Mouse (Mus musculus) frontal cortex, postnatal 10 days (tissue): Measurements from ENCODE around the gene Cand2.
"Not testable (repeated sequence)": the region's sequence is repeated elsewhere in the genome, so short reads cannot be mapped to it uniquely, and the experiment has no call there.

Experiments used
- DNase-seq, 2 experiments: peaks; one replicate each; pipeline ENCODE4 v3.0.0; 2022; ENCODE audit warnings: low spot score in 2 of 2, mixed read lengths in 1 of 2

Gene Cand2

DNA sequence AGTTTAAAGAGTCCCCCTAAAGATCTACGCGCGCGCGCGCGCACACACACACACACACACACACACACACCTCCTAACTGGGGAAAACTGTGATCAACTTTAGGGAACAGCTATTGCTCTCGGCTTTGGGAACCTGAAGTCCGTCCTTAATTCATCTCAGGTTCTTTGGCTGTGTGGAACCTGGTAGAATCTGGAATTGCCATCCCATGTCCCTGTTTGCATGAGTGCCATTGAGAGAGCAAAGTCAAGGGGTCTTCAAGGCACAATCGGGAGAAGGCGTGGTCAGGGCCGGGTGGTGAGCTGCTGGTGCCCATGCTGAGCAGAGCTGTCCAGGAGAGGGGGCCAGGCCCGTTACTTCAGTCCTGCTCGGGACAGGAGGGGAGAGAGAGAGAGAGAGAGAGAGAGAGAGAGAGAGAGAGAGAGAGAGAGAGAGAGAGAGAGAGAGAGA, 348 bp upstream of the Cand2 start:
- no peak for DNase-seq

DNA sequence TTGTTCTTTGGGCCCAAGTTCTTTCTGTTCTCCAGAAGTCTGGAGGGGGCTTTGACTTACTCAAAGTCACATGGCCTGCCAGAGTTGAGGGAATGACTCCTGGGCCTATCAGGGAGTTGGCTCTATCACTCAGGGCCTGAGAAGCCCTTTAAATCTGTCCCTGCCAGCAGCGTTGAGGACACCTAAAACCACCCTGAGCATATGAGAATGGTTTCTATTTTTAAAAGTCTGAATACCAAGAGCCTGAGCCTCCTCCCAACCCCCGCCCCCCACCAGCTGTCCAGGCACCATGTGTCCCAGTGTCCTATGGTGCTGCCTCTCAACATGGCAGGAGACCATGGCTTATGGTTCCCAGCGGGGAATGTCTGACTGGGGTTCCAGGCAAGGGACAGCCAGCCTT, 1.5 kb downstream of the Cand2 start:
- DNase-seq, result no peak

DNA sequence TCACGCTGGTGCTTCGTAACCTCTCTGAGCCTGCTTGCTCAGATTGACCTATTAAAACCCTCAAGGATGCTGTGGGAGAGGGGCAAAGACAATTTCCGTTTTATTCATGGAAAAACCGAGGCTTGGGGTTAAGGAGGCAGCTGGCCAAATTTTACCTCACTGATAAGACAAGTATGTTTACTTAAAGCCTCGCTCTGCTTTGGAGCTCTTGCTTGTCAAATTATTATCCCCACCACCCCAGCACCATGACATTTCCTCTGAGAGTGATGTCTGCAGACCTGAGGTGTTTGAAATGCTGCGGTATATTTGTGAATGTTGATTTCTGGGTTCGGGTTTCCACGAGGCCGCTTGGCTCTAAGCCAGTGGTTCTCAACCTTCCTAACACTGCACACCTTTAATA, 2.0 kb downstream of the Cand2 start:
- no peak for DNase-seq

DNA sequence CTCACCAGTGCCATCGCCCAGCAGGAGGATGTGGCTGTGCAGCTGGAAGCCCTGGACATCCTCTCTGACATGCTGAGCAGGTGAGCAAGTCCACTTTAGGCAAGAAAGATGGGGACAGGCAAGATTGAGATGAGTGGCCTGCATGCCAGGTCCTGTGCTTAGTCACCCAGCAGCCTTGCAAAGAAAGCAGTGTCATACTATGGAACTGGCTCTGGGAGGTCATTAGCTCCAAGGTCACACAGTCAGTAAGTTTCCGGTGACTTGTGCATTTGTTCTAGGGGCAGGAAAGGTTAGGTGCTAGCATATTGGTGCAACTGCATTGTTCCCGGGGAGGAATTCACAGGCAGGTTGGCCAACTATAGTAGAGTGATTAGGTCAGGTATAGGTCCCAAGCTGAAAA, 8.4 kb downstream of the Cand2 start:
- DNase-seq, result no peak

DNA sequence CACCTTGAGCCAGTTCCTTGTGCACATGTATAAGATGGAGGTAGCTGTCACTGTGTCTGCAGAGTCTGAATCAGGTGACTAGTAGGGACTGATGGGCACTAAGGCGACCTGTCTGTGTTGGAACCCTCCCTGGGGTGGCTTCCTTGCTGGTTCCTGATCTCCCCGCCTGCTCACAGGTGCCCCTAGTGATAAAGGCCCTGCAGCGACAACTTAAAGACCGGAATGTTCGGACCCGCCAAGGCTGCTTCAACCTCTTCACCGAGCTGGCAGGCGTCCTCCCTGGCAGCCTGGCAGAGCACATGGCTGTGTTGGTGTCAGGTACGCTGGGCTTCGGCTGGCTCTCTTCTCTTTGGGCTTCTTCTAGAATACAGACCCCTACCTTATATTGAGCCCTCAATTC, 16.7 kb downstream of the Cand2 start:
- no peak for DNase-seq

DNA sequence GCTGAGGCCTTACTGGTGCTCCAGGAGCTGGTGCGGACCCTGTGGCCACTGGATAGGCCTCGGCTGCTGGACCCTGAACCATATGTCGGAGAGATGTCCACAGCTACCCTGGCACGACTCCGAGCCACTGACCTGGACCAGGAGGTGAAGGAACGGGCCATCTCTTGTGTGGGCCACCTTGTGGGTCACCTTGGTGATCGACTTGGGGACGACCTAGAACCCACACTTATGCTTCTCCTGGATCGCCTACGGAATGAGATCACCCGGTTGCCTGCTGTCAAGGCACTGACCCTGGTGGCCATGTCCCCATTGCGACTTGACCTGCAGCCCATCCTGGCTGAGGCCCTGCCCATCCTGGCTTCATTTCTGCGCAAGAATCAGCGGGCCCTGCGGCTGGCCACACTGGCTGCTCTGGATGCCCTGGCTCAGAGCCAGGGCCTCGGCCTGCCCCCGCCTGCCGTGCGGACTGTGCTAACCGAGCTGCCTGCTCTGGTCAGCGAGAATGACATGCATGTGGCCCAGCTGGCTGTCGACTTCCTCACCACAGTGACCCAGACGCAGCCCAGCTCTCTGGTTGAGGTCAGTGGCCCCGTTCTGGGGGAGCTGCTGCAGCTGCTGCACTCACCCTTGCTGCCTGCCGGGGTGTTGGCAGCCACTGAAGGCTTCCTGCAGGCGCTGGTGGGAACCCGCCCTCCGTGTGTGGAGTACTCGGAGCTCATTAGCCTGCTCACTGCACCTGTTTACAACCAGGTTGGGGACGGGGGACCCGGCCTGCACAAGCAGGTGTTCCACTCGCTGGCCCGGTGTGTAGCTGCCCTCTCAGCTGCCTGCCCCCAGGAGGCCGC, 17.7 kb downstream of the Cand2 start:
- DNase-seq, result peak; percentile 26 to 31

DNA sequence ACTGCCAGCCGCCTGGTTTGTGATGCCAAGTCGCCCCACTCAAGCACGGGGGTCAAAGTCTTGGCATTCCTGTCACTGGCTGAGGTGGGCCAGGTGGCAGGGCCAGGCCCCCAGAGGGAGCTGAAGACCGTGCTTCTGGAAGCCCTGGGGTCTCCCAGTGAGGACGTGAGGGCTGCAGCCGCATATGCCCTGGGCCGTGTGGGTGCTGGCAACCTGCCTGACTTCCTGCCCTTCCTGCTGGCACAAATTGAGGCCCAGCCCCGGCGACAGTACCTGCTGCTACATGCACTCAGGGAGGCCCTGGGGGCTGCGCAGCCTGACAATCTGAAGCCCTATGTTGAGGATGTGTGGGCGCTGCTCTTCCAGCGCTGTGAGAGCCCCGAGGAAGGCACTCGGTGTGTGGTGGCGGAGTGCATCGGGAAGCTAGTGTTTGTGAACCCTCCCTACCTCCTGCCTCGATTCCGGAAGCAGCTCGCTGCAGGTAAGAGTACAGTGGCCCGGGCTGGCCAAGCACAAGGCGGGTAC, 18.4 kb downstream of the Cand2 start:
- no peak for DNase-seq

DNA sequence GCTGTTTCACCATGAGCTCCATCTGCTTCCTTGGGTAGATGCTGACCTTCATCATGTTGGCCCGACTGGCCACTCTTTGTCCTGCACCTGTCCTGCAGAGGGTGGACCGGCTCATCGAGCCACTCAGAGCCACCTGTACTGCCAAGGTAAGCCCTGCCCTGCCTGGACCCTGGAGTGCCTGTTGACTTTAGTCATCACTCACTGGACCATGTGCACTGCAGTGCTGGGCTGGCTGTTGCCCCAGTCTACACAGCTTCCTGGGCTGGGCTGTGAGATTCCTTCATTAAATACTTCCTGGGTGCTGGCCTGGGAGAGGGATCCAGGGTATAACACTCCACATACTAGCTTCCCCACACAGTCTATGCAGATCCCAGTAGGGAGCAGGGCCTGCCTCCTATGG, 27.5 kb downstream of the Cand2 start:
- DNase-seq, result no peak

DNA sequence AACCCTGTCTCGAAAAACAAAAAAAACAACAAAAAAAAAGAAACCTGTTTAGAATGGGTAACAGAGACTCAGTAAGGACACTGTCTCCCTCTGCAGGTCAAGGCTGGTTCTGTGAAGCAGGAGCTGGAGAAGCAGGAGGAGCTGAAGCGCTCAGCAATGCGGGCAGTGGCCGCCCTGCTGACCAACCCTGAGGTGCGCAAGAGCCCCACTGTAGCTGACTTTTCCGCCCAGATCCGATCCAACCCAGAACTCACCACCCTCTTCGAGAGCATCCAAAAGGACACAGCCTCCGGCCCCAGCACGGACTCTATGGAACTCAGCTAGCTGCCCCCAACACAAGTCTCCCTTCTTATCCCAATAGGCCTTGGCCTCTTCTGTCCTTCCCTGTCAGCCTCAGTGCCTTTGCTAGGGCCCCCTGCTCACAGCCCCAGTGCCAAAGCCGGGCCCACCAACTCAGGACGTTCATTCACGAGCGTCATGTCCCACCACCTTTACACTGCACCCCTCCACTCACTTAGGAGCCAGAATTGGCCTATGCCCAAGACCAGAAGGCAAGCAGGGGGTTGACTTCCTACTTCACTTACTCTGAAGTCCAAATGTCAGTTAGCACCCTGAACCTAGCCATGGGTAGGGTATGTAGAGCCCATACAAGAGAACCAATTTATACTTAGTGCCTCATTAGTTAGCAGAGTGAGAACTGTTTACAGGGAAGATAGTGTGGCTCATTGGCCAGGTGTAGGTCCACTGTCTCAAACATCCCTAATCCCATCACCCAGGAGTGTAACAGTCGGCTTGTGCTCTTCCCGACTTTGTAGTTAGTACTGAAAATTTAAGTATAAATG, 29.4 kb downstream of the Cand2 start:
- DNase-seq, result peak; percentile 55 to 73

DNA sequence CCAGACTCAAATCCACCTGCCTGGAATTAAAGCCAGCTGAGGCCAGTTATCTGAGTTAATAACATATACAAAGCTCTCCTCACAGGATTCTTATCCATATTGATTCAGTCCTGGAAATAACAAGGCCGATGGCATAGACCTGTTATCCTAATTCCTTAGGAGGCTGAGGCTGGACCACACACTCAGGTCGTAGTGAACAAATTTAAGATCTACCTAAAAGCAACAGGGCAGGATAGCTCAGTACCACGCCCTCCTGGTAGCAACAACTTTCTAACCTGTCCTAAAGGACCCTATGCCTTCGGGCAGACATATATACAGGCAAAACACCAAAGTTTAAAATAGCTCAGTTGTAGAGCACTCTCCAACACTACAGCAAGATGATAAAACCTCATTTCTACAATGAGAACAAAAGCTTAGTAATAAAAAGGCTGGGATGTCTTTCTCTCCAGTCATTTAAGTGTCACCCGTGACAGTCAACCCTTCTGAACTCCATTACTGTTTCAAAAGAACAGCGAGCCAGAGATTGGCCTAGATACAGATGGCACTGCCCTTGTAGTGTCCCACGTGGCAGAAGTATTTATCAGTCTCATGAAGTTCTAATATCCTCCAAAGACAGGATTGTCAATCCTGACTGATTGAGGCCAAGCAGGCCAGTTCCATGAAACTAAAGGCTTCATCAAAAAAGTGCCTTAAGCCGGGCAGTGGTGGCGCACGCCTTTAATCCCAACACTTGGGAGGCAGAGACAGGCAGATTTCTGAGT, 30.3 kb downstream of the Cand2 start:
- no peak for DNase-seq

DNA sequence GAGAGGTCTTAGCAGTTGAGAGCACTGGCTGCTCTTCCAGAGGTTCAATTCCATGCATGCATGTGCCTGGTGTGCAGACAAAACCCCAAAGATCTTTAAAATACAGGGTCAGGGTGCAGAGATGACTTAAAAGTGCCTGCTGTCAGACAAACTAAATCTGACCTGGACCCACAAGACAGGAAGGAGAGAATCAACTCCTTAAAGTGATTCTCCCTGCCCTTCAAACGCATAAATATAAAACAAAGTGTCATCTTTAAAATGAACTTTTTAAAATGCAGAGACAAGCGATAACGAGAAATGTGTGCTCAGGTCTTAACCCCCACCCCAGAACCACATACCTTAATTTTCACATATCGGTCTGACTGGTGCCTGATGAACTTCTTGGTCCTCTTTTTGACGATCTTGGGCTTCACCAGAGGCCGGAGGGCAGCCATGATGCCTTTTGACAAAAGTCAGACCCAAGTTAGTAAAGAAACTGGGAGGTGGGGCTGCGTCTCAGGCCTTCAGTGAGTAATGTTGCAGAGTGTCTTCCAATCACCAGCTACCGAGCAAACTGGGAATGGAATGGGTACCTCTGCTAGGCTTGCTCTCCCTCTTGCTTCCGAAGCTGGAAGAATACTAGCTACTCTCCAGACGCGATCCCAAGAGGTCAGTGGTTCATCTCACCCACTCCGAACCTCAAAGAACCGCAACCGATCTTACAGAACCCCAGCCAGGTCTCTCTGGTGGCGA, 33.3 kb downstream of the Cand2 start:
- DNase-seq, result no peak

DNA sequence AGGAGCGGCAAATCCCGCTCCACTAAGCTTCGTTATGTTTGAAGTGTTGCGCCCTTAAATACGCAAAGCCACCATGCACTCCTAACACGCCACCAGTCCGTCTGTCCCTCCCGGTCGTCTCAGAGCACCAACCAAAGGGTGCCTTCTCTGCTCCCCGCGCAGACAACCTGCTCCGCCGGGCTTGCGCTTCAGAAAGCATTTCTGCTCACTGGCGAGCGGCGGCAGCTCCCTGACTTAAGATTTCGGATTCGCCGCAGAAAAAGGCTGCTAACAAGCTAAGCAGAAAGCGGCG, 33.8 kb downstream of the Cand2 start:
- DNase-seq, result no peak

DNA sequence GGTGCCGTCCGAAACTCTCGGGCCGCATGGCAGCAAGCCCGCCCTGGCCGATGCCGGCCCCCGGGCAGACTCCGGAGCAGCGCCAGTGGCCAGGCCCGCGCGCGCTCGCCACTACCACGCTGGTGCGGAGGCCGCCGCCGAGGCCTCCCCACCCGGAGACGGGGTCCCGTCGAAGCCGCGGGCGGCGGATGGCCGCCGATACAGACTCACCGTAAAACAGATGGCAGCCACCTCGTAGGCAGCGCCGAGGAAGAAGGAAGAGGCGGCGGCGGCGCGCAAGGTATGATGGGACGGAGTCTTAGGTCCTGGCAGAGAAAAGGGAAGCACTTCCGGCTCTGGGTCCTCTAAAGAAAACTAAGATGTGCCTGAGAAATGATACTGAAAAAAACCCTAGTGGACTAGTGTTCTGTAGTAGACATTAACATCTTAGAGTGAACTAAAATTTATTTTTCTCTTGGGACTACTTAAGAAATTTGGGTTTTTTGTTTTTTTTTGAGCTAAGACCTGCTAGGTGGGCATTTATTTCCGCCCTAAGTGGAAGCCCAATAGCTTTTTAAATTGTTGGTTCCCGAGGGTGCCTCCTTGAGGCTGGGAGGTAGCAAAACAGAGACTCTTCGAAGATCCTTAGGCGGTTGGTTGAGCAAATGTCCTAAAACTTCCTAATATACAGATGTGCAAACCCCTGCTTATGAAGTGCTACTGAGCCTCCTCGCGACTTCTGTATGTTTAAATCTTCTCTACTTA, 34.3 kb downstream of the Cand2 start, which contains the start of gene Rpl32:
Gene Rpl32 (minus strand): TSS at position 260 of the 744 bp plus-strand sequence.
- DNase-seq, result peak; percentile 75 to 84

DNA sequence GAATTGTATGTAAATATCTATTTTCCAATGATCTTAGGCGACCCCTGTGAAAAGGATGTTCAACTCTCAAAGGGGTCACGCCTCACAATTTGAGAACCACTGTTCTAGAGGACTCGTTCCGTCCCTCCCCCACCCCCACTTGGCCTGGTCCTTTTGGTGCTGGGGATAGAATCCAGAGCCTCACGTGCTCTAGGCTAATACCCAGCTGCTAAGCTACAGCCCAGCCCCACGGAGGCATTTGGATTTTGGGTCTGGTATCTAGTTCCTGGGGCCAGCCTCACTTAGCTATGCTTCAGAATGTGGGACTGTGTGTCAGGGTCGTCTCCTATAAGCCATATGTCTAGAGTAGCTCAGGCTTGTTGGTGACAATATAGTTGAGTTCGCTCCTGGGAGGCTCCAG, 37.3 kb downstream of the Cand2 start:
- DNase-seq, result no peak

DNA sequence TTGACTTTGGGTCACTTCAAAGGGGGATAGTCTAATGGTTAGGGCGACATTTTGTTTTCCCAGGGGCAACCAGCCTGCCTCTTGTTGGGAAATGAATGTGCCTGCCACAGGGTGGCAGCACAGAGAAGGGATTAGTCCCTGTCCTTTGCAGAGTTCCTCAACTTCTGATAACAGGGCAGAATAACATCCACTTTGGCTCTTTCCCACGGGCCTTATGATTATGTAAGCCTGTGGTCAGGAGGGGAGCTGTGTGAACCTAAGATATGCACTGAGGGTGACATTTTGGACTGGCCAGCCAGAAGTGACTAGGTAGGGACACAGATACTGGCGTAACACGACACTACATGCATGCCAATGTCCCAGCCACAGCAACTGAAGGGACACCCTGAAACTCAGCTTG, 39.8 kb downstream of the Cand2 start:
- peak in 1 of 2 experiments; percentile 44 for DNase-seq

DNA sequence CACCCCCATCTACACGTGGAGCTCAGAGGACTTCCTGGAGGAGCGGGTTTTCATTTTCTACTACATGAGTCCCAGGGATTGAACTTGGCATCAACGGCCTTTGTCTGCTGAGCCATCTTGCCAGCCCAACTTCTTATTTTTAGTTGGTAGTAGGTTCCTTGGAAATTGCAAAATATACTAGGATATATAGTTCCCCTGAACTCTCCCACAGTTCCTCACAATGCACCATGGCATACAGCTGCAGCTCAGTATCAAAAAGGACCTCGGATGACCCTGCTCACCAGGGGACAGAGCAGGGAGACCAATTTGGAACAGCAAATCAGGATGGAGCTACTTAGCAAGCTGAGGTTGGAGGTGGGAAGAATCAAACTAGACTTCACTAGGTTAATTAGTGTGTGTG, 40.7 kb downstream of the Cand2 start:
- no peak for DNase-seq

DNA sequence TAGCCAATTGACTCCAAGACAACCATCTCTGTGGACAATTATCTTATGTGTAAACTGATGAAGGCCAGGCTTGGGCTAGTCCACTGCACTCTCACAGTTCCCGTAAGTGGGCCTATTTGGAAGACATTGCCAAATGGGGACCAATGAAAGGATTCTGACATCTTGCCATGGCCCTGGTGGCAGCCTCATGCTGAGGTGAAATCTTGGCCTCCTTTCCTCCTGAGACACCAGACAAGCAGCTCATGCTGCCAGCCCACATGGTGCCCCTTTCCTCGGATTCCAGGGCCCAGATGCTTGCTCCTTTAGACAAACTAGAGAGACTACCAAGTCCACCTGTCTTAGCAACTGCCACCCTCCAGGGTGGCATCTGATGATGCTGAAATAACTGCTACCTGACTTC, 43.8 kb downstream of the Cand2 start:
- no peak for DNase-seq

DNA sequence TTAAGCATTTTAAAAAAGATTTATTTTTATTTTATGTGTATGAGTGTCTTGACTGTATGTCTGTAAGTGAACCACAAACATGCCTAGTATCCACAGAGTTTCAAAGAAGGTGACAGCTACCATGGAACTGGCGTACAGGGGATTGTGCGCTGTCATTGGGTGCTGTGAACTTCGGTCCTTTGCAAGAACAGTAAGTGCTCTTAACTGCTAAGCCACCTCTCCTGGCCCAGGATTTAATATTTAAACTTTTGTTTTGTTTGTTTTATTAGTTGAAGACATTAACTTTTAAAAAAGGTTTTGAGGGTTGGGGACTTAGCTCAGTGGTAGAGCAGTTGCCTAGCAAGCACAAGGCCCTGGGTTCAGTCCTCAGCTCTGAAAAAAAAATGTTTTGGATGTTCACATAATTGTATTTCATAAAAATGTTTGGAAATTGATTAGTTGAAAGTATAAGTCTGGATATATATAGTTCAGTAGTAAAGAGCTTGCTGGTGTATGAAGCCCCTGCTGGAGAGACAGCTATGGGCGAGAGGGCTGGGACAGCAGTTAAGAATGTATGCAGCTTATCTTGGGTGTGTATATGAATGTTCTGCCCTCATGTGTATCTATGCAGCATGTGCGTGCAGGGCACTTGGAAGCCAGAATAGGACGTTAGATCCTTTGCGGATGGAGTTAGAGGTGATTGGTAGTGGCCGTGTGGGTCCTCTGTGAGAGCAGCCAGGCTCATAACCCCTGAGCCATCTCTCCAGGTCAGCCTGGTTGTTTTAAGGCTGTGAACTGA, 47.1 kb downstream of the Cand2 start:
- DNase-seq, result no peak

DNA sequence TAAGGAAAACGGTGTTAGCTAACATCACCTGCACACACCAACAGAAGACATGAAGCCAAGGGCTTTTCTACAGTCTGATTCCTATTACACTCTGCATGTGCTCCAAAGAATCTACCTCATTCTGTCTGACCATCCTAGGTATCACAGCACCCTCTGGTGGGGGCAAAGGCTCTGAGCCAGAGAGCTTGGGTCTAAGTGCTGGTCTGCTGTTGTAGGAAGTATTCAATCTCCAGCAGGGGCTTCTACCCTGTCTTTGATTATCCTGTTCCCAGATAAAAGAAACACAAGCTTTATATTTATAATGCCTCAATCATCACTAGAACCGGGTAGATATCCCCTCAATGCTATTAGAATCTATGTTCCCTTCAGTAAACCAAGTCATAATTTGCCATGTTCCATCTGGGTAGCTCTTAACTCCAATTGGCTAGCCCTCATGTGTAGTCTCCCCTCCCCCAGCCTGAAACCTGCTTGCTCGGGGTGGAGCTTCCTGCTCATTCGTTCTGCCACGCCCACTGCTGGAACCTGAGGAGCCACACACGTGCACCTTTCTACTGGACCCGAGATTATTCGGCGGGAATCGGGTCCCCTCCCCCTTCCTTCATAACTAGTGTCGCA, 49.6 kb downstream of the Cand2 start:
- DNase-seq, result not testable (repeated sequence)
